Mouse (Mus musculus) B cell, adult 2 months (primary cell): ENCODE data around the gene Ppp1r14d.

Source experiments
- DNase-seq, 2 experiments: peaks; one replicate each; pipeline ENCODE4 v3.0.0; 2022

The Ppp1r14d gene

DNA sequence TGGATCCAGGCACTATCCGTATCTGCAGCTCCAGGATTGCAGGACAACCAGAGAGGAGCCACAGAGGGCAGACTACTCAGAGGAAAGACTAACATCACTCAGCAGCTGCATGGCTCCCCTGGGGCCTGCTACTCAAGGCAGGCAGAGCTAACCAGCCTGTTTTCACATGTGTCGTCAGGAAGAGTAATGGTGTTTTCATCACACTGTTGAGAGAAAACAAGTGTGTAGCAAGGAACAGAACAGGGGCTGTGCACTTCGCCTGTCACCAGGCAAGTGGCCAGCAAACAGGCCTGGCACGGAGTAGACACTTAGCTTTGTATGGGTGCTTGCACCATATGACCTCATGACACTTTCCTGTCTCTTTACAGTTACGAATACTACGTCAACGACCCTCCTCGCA is 58.1 kb downstream of the Ppp1r14d start:
- no peak for DNase-seq

DNA sequence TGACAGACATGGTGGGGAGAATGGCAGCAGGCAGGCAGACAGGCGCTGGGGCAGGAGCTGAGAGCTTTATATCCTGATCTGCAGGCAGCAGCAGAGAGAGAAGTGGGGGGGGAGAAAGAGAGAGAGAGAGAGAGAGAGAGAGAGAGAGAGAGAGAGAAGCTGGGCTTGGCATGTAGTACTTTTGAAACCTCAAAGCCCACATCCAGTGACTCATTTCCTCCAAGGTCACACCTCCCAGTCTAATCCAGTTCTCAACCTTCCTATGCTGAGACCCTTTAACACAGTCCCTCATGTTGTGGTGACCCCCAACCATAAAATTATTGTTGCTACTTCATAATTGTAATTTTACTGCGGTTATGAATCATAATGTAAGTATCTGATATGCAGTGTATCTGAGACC is 59.4 kb downstream of the Ppp1r14d start:
- DNase-seq, result no peak
